Mouse (Mus musculus): ENCODE measurements at regions not wholly inside any gene's neighbourhood (a gene's known extent, or its start where the extent isn't known, plus 50 kb on each side); places are given as distances from the start of the nearest gene placed in this dataset.

DNA sequence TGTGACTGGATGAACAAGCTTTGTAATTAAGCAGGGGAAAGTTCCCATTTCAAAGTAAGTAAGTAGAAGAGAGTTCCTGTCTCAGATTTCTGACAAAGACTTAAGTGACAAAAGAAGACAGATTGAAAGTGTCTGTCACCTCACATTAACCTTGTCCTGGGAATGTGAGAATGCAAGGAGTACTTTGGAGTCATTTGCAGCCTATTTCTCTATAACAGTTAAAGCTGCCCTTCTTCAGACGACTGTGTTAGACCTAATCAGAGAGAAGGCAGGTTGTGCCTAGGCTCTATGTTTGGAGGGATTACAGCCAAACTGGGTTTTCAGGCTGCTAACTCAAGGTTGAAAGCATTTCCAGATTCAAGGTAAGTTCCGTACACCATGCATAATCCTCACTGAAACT, 446.5 kb downstream of the Pdgfc start:
- ATAC-seq (ENCODE audit: low FRiP score): no peak
- WGBS: 64% methylated on average over 2 of the region's 2 CpGs
- DNase-seq (ENCODE audit: low spot score): no peak
- H3K36me3 ChIP-seq (ENCODE audit: insufficient read depth, low read length): no peaks in the 10 kb centered on the region
- no peak overlapping the region for H3K4me2 ChIP-seq (ENCODE audit: low read depth, low read length, poor library complexity, severe bottlenecking)
- H3K9me3 ChIP-seq (ENCODE audit: low read length): no peaks in the 10 kb centered on the region
- no peaks in the 10 kb centered on the region for H3K27me3 ChIP-seq (ENCODE audit: insufficient read depth, low read length)
- H3K9ac ChIP-seq (replicated peaks; ENCODE audit: low read length, poor library complexity, severe bottlenecking): no peak overlapping the region
- H3K4me3 ChIP-seq (ENCODE audit: low read depth, low read length): no peak overlapping the region
- no peaks in the 10 kb centered on the region for H3K4me1 ChIP-seq (ENCODE audit: insufficient read depth, low read length)
- no peak overlapping the region for H3K27ac ChIP-seq (ENCODE audit: low read depth, low read length)
- no peak for TF ChIP-seq CTCF (IDR thresholded peaks at IDR 0.05)

DNA sequence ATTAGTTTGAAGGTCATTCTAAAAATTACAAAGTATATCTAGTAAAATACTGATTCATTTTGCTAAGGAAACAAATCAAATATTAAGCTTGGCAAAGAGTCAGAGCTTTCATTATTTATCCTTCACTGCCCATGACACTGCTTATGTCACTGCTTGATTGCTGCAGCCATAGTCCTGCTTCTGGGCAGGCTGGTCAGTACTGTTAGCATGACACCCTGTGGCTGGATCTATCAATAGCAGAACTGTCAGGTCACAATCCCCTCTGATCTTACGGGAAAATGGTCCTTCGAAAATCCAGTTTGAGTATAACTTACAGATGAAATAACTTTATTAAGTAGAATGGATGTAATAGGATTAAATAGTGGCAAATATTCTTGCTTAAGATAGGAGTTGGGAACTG, 447.1 kb downstream of the Pdgfc start:
- Histone ChIP-seq H3K4me2 (ENCODE audit: low read depth, low read length, poor library complexity, severe bottlenecking) (no peak overlapping the region), H3K9ac (replicated peaks; ENCODE audit: low read length, poor library complexity, severe bottlenecking) (no peak overlapping the region), H3K27ac (ENCODE audit: low read depth, low read length) (no peak overlapping the region), H3K4me3 (ENCODE audit: low read depth, low read length) (no peak overlapping the region), H3K9me3 (ENCODE audit: low read length) (no peaks in the 10 kb centered on the region), H3K27me3 (ENCODE audit: insufficient read depth, low read length) (no peaks in the 10 kb centered on the region), H3K4me1 (ENCODE audit: insufficient read depth, low read length) (no peaks in the 10 kb centered on the region), H3K36me3 (ENCODE audit: insufficient read depth, low read length) (no peaks in the 10 kb centered on the region)
- DNase-seq (ENCODE audit: low spot score): peak; percentile 51
- WGBS: 61% methylated on average over 2 of the region's 2 CpGs
- TF ChIP-seq CTCF (IDR thresholded peaks at IDR 0.05): peak; percentile 65
- ATAC-seq (ENCODE audit: low FRiP score): peak; percentile 68; the same call in 1 of the 2 replicates

DNA sequence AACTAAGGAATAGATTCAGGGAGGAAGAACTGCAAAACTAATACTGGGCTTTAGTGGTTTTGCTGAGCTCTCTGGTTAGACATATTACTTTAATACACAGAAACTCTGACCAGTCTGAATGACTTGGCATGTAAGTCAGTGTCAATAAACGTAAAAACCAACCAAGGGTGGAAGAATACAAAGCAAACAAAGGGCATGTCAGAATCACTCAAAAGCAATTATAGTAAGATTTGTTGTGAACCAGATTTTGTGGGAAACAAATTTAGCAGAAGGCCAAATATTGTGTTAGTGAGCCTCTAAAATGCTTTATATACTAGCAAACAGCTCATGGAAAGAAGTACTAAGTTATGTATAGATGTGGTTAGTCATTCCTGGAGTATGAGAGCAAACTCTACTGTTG, 427.1 kb upstream of the Ctso start:
- DNase-seq (ENCODE audit: low spot score): no peak
- no peak overlapping the region for H3K4me3 ChIP-seq (ENCODE audit: low read depth, low read length)
- no peaks in the 10 kb centered on the region for H3K4me1 ChIP-seq (ENCODE audit: insufficient read depth, low read length)
- WGBS: 89% methylated on average over 1 of the region's 1 CpGs
- no peak overlapping the region for H3K27ac ChIP-seq (ENCODE audit: low read depth, low read length)
- no peak for TF ChIP-seq CTCF (IDR thresholded peaks at IDR 0.05)
- no peaks in the 10 kb centered on the region for H3K27me3 ChIP-seq (ENCODE audit: insufficient read depth, low read length)
- H3K9me3 ChIP-seq (ENCODE audit: low read length): no peaks in the 10 kb centered on the region
- no peak for ATAC-seq (ENCODE audit: low FRiP score)
- H3K9ac ChIP-seq (replicated peaks; ENCODE audit: low read length, poor library complexity, severe bottlenecking): no peak overlapping the region
- H3K36me3 ChIP-seq (ENCODE audit: insufficient read depth, low read length): no peaks in the 10 kb centered on the region
- H3K4me2 ChIP-seq (ENCODE audit: low read depth, low read length, poor library complexity, severe bottlenecking): no peak overlapping the region

DNA sequence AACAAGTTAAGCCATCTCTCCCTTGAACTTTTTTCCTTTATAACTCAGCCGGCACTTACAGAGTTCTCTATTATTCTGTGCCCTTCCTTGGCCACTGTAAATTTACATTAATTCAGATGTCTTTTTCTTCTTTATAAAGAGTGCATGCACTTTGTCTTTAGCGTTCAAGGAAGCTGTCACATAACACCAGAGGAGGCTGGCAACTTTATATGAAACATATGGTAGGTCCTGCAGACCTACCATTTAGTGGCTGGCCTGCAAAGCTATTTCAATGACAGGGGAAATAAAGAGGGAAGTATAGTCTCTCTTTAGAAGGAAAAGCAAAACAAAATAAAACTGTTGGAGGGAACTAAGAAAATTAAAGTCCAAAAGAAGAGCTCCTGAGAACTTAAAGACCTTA, 423.8 kb upstream of the Ctso start:
- DNase-seq (ENCODE audit: low spot score) (no peak), ATAC-seq (ENCODE audit: low FRiP score) (no peak)
- Histone ChIP-seq H3K4me1 (ENCODE audit: insufficient read depth, low read length) (no peaks in the 10 kb centered on the region), H3K9ac (replicated peaks; ENCODE audit: low read length, poor library complexity, severe bottlenecking) (no peak overlapping the region), H3K4me2 (ENCODE audit: low read depth, low read length, poor library complexity, severe bottlenecking) (no peak overlapping the region), H3K9me3 (ENCODE audit: low read length) (no peaks in the 10 kb centered on the region), H3K4me3 (ENCODE audit: low read depth, low read length) (no peak overlapping the region), H3K27me3 (ENCODE audit: insufficient read depth, low read length) (no peaks in the 10 kb centered on the region), H3K36me3 (ENCODE audit: insufficient read depth, low read length) (no peaks in the 10 kb centered on the region), H3K27ac (ENCODE audit: low read depth, low read length) (no peak overlapping the region)
- WGBS: 38% methylated on average over 2 of the region's 2 CpGs
- TF ChIP-seq CTCF (IDR thresholded peaks at IDR 0.05): no peak

DNA sequence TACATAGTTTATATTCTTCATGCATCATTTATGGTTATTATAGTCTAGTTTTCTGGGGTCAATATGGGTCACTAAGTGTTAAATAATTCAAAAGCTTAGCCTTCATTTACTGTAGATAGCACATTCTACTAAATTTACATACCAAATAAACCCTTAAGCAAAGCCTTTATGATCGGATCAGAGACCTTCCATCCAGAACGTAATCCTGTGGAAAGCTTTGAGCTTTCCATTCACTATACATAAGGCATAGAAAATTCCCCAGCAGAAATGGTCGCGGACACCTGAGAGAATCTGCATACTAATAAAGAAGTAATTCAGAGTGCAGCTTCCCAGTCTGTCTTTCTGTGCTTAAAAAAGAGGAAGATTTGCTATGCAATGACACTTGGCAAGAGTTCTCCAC, 410.6 kb upstream of the Ctso start:
- WGBS: 18% methylated on average over 4 of the region's 4 CpGs
- H3K9ac ChIP-seq (replicated peaks; ENCODE audit: low read length, poor library complexity, severe bottlenecking): no peak overlapping the region
- DNase-seq (ENCODE audit: low spot score) (no peak), ATAC-seq (ENCODE audit: low FRiP score) (no peak)
- no peak overlapping the region for H3K4me3 ChIP-seq (ENCODE audit: low read depth, low read length)
- H3K27me3 ChIP-seq (ENCODE audit: insufficient read depth, low read length): no peaks in the 10 kb centered on the region
- H3K36me3 ChIP-seq (ENCODE audit: insufficient read depth, low read length): no peaks in the 10 kb centered on the region
- no peaks in the 10 kb centered on the region for H3K4me1 ChIP-seq (ENCODE audit: insufficient read depth, low read length)
- H3K4me2 ChIP-seq (ENCODE audit: low read depth, low read length, poor library complexity, severe bottlenecking): no peak overlapping the region
- H3K27ac ChIP-seq (ENCODE audit: low read depth, low read length): no peak overlapping the region
- H3K9me3 ChIP-seq (ENCODE audit: low read length): no peaks in the 10 kb centered on the region
- TF ChIP-seq CTCF (IDR thresholded peaks at IDR 0.05): no peak

DNA sequence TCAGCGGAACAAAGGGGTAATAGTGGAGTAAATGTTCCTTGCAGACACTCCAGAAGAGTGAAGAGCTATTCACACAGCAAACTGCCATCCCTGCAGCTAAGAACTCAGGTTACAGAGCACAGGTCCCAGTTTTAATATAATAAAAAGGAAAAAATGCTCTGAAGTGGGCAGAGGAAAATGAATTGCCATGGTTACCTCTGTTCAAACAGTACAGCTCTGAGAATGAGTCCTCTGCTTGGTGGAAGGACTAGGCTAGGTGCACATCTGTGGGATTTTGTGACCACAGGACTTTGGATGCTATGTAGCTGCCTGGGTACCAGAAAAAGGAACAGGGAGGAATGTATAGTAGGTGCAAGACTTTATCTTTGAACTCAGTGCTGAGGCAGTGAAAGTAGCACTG, 401.5 kb upstream of the Ctso start:
- no peak for DNase-seq (ENCODE audit: low spot score)
- ATAC-seq (ENCODE audit: low FRiP score): no peak
- Histone ChIP-seq H3K9ac (replicated peaks; ENCODE audit: low read length, poor library complexity, severe bottlenecking) (no peak overlapping the region), H3K4me3 (ENCODE audit: low read depth, low read length) (no peak overlapping the region), H3K27ac (ENCODE audit: low read depth, low read length) (no peak overlapping the region), H3K27me3 (ENCODE audit: insufficient read depth, low read length) (no peaks in the 10 kb centered on the region), H3K4me1 (ENCODE audit: insufficient read depth, low read length) (no peaks in the 10 kb centered on the region), H3K9me3 (ENCODE audit: low read length) (no peaks in the 10 kb centered on the region), H3K36me3 (ENCODE audit: insufficient read depth, low read length) (no peaks in the 10 kb centered on the region), H3K4me2 (ENCODE audit: low read depth, low read length, poor library complexity, severe bottlenecking) (no peak overlapping the region)
- 100% methylated on average over 1 of the region's 1 CpGs for WGBS
- no peak for TF ChIP-seq CTCF (IDR thresholded peaks at IDR 0.05)
